Mouse (Mus musculus) C2C12 (cell line): ENCODE data around the gene Slc43a1.

Source experiments
- CTCF ChIP-seq: IDR thresholded peaks from one replicate; pipeline ENCODE4 v1.5.1; 2011; ENCODE audit not compliant: control insufficient read depth, insufficient read depth, insufficient read length
- USF1 ChIP-seq: IDR thresholded peaks from one replicate; pipeline ENCODE4 v1.6.1; 2011; ENCODE audit warnings: low read depth, mild to moderate bottlenecking, control low read depth, moderate library complexity

DNA sequence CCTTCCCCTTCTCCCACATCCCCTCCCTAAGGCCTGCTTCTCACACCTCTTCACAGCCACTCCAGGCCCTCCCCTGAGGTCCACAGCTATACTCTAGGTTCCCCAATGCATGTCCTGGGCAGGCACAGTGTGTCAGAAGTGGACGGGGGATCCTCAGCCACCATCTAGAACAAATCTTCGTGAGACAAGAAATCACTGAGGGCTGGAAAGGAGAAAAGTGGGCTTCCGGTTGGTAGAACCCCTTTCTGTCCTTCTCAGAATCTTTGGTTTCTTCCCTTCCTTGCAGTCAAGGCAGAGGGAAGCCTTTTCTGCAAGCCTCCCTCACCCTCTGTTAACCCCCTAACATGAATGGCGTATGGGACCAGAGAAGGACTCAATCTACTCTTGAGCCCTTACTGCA, 45.3 kb downstream of the Slc43a1 start:
- TF ChIP-seq CTCF (no peak), USF1 (no peak)
